Comparison of ENCODE assay signal across 17 mouse cellular contexts in the genomic region with DNA sequence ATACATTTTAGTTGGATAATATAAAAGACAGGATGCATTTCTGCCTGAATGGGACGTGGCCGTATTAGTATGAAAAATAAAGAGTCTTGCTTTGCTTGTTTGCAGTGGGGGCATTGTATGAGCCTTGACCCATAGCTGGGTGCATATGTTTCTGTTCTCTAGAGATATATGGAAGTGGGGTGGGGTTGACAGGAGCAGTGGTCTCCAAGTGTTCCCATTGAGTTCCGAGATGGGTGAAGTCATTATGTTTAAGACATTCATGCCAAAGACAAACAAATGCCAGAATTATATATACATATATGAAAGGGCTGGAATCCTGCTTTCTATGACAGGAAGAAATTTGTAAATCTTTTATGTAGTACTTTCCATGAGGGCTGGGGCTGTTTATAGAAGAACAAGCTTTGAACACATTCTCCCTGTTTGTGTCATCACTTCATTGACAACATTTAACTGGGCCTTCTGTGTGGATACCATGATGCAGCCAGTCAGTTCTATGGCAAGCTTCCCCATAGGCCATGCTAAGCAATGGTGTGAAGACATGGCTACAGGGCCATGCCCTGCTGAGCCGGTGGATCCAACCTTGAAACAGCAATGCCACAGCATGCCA.
"Had no signal": no experiment of that assay in that cellular context is flagged by ENCODE, and none has a peak within 500 bp of the region (broad histone marks: within the 10 kb centered on the region; RNA-seq: fewer than 3 reads in every experiment).

No protein-coding gene starts in this region.

- H3K9me3 ChIP-seq: liver, embryonic 13.5 days; liver, embryonic 15.5 days; midbrain, embryonic 13.5 days; midbrain, embryonic 15.5 days; neural tube, embryonic 12.5 days; stomach, embryonic 15.5 days had no signal

- H3K27me3 ChIP-seq: liver, embryonic 13.5 days; liver, embryonic 15.5 days; megakaryocyte, embryonic 14.5 days; midbrain, embryonic 13.5 days; midbrain, embryonic 15.5 days; neural tube, embryonic 12.5 days; stomach, embryonic 15.5 days had no signal

- H3K4me1 ChIP-seq: liver, embryonic 13.5 days; liver, embryonic 15.5 days; midbrain, embryonic 13.5 days; midbrain, embryonic 15.5 days; neural tube, embryonic 12.5 days had no signal

- DNase-seq: liver; liver, embryonic 13.5 days; liver, postnatal 0 days; lung, postnatal 36 days; right cerebral cortex, postnatal 14 days; thymus, adult 2 months; thymus, postnatal 25 days; thymus, postnatal 4 days had no signal

- H3K36me3 ChIP-seq: liver, embryonic 13.5 days; liver, embryonic 15.5 days; midbrain, embryonic 13.5 days; midbrain, embryonic 15.5 days; neural tube, embryonic 12.5 days; stomach, embryonic 15.5 days had no signal

- H3K4me3 ChIP-seq: liver, embryonic 13.5 days; liver, embryonic 15.5 days; megakaryocyte, embryonic 14.5 days; midbrain, embryonic 13.5 days; midbrain, embryonic 15.5 days; neural tube, embryonic 12.5 days; stomach, embryonic 15.5 days had no signal

- H3K27ac ChIP-seq: liver, embryonic 13.5 days; liver, embryonic 15.5 days; macrophage; midbrain, embryonic 13.5 days; midbrain, embryonic 15.5 days; neural tube, embryonic 12.5 days; stomach, embryonic 15.5 days had no signal

- H3K4me2 ChIP-seq: liver, embryonic 11.5 days; liver, embryonic 13.5 days; liver, embryonic 15.5 days; midbrain, embryonic 11.5 days; midbrain, embryonic 13.5 days; midbrain, embryonic 15.5 days; neural tube, embryonic 12.5 days; stomach, embryonic 15.5 days had no signal

- ATAC-seq: liver, postnatal 0 days; midbrain, embryonic 13.5 days; midbrain, embryonic 15.5 days had no signal

- H3K9ac ChIP-seq: liver, embryonic 13.5 days; liver, embryonic 15.5 days; liver, postnatal 0 days; midbrain, embryonic 13.5 days; midbrain, embryonic 15.5 days; neural tube, embryonic 12.5 days; stomach, embryonic 15.5 days had no signal
